Mouse (Mus musculus): Measurements from ENCODE around the gene Plekhh1. TPM values are rescaled to one million over a fixed set of nuclear protein-coding genes. Genes with fewer than 3 reads are reported as not detected.

The Plekhh1 gene
- total RNA-seq, 1 experiment = 11.2 TPM

DNA sequence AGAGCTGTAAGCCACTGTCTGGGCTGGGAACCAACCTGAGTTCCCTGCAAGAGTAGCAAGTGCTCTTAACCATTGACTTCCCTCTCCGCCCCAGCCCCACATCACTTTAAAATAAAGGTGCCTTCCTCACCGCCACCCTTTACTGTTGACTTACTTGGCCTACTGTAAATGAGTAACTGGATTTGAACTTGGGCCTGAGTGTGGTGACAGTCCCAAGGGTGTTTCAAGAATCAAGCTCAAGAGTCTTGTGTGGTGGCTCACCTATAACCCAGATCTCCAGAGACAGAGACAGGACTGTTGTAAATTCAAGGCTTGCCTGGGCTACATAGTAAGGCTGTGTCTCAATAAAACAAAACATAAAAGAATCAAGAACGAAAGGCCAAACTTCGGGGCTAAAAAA lies 90.0 kb downstream of the Plekhh1 start:
- Histone ChIP-seq H3K9ac (ENCODE audit: insufficient read depth, low read depth, low read length, poor library complexity, severe bottlenecking) (no peak overlapping the region), H3K4me3 (ENCODE audit: insufficient read depth in 1 of 2, low read depth in 1 of 2, low read length in 2 of 2, poor library complexity in 1 of 2, severe bottlenecking in 1 of 2) (no peak overlapping the region), H3K27ac (ENCODE audit: insufficient read depth, low read depth, low read length, poor library complexity, severe bottlenecking) (no peak overlapping the region), H3K4me1 (ENCODE audit: control insufficient read depth in 2 of 2, insufficient read depth in 2 of 2, low read length in 2 of 2, poor library complexity in 1 of 2) (no peaks in the 10 kb centered on the region), H3K9me3 (ENCODE audit: control insufficient read depth, insufficient read depth, low read depth, low read length) (peaks cover 8% of the 10 kb centered on the region), H3K36me3 (ENCODE audit: control insufficient read depth, insufficient read depth, low read length, poor library complexity, severe bottlenecking) (no peaks in the 10 kb centered on the region)
- DNase-seq (ENCODE audit: low read depth, low spot score) = no peak
- TF ChIP-seq HCFC1 (IDR thresholded peaks at IDR 0.05; ENCODE audit: borderline replicate concordance, insufficient read depth, low read length) (no peak), CHD2 (IDR thresholded peaks at IDR 0.05; ENCODE audit: low read depth, low read length) (no peak), ZNF384 (IDR thresholded peaks at IDR 0.05; ENCODE audit: low read depth, low read length) (no peak), ZC3H11A (IDR thresholded peaks at IDR 0.05; ENCODE audit: borderline replicate concordance, low read depth, low read length) (no peak), MAFK (IDR thresholded peaks at IDR 0.05; ENCODE audit: insufficient read depth, low read depth, low read length) (no peak)
- in situ Hi-C loops (cut with MboI; ENCODE audit: low sequenced_read_pairs in 2 of 2, unreplicated experiment in 2 of 2) = loop anchor here in 1 of 2 experiments (25.0 kb wide), 1 partner anchor 1082 kb away; no protein-coding TSS in a partner anchor

DNA sequence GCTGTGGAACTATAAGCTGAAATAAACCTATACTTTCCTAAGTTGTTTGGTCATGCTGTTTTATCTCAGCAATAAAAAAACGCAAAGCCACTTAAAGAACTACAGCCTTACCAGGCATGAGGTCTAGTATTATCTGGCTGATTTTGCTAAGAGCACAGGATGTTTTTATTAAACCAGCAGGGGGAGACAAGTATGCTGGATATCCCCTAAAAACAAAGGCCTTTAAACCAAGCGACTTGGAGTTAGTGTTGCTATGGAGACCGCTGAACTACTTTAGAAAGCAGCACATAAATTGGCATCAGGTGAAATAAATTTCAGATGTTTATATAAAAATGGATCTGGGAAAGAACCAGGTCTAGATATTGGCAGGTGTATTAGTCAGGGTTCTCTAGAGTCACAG lies 93.9 kb downstream of the Plekhh1 start:
- in situ Hi-C loops (cut with MboI; ENCODE audit: low sequenced_read_pairs in 2 of 2, unreplicated experiment in 2 of 2) = loop anchor here in 1 of 2 experiments (25.0 kb wide), 1 partner anchor 1086 kb away; no protein-coding TSS in a partner anchor
- no peak for DNase-seq (ENCODE audit: low read depth, low spot score)
- Histone ChIP-seq H3K4me3 (ENCODE audit: insufficient read depth in 1 of 2, low read depth in 1 of 2, low read length in 2 of 2, poor library complexity in 1 of 2, severe bottlenecking in 1 of 2) (no peak overlapping the region), H3K9me3 (ENCODE audit: control insufficient read depth, insufficient read depth, low read depth, low read length) (no peaks in the 10 kb centered on the region), H3K4me1 (ENCODE audit: control insufficient read depth in 2 of 2, insufficient read depth in 2 of 2, low read length in 2 of 2, poor library complexity in 1 of 2) (no peaks in the 10 kb centered on the region), H3K9ac (ENCODE audit: insufficient read depth, low read depth, low read length, poor library complexity, severe bottlenecking) (no peak overlapping the region), H3K27ac (ENCODE audit: insufficient read depth, low read depth, low read length, poor library complexity, severe bottlenecking) (no peak overlapping the region), H3K36me3 (ENCODE audit: control insufficient read depth, insufficient read depth, low read length, poor library complexity, severe bottlenecking) (no peaks in the 10 kb centered on the region)
- no peak for TF ChIP-seq ZC3H11A (IDR thresholded peaks at IDR 0.05; ENCODE audit: borderline replicate concordance, low read depth, low read length)
- no peak for TF ChIP-seq MAFK (IDR thresholded peaks at IDR 0.05; ENCODE audit: insufficient read depth, low read depth, low read length)
- no peak for TF ChIP-seq HCFC1 (IDR thresholded peaks at IDR 0.05; ENCODE audit: borderline replicate concordance, insufficient read depth, low read length)
- no peak for TF ChIP-seq ZNF384 (IDR thresholded peaks at IDR 0.05; ENCODE audit: low read depth, low read length)
- no peak for TF ChIP-seq CHD2 (IDR thresholded peaks at IDR 0.05; ENCODE audit: low read depth, low read length)

- H3K9me3 ChIP-seq (ENCODE audit: control insufficient read depth, insufficient read depth, low read depth, low read length) = no peaks in the 10 kb centered on the region
- no peak for TF ChIP-seq ZC3H11A (IDR thresholded peaks at IDR 0.05; ENCODE audit: borderline replicate concordance, low read depth, low read length)
- TF ChIP-seq ZNF384 (IDR thresholded peaks at IDR 0.05; ENCODE audit: low read depth, low read length) = no peak
- no peak for TF ChIP-seq HCFC1 (IDR thresholded peaks at IDR 0.05; ENCODE audit: borderline replicate concordance, insufficient read depth, low read length)
- TF ChIP-seq CHD2 (IDR thresholded peaks at IDR 0.05; ENCODE audit: low read depth, low read length) = no peak
- TF ChIP-seq MAFK (IDR thresholded peaks at IDR 0.05; ENCODE audit: insufficient read depth, low read depth, low read length) = no peak
- DNase-seq (ENCODE audit: low read depth, low spot score) = peak; percentile 77
- in situ Hi-C loops (cut with MboI; ENCODE audit: low sequenced_read_pairs in 2 of 2, unreplicated experiment in 2 of 2) = no loop called here
- no peak within 1 kb of the TSS for H3K27ac ChIP-seq (ENCODE audit: insufficient read depth, low read depth, low read length, poor library complexity, severe bottlenecking)
- H3K36me3 ChIP-seq (ENCODE audit: control insufficient read depth, insufficient read depth, low read length, poor library complexity, severe bottlenecking) = no peaks in the 10 kb centered on the region
- H3K4me1 ChIP-seq (ENCODE audit: control insufficient read depth in 2 of 2, insufficient read depth in 2 of 2, low read length in 2 of 2, poor library complexity in 1 of 2) = no peaks in the 10 kb centered on the region
- peak within 1 kb of the TSS; percentile 67 to 78 for H3K4me3 ChIP-seq (ENCODE audit: insufficient read depth in 1 of 2, low read depth in 1 of 2, low read length in 2 of 2, poor library complexity in 1 of 2, severe bottlenecking in 1 of 2)
- H3K9ac ChIP-seq (ENCODE audit: insufficient read depth, low read depth, low read length, poor library complexity, severe bottlenecking) = peak within 1 kb of the TSS; percentile 25; the same call in 1 of the 2 replicates
These were observed 101.6 kb downstream of the Plekhh1 start, which contains the start of gene Arg2 for GRCm38 (mm10) chr12:79130299-79131177. Gene Arg2, plus strand, starts transcription at chr12:79130777.

Other genes with a start within 250 kb of the Plekhh1 start
- gene Atp6v1d, start 167.5 kb upstream of the Plekhh1 start, total RNA-seq (2012; rRNA removed) = 34.8 and 44.6 TPM in 2 replicates
- gene Eif2s1, start 167.3 kb upstream of the Plekhh1 start, total RNA-seq (2012; rRNA removed) = 113 and 184 TPM in 2 replicates
- gene Plek2, start 122.2 kb upstream of the Plekhh1 start, total RNA-seq (2012; rRNA removed) = 0.98 and 1.1 TPM in 2 replicates
- gene Tmem229b, start 21.5 kb upstream of the Plekhh1 start, total RNA-seq (2012; rRNA removed) = 6.1 TPM in 2 replicates
- 14.8 and 17.0 TPM in 2 replicates for gene Pigh, start 60.5 kb downstream of the Plekhh1 start, total RNA-seq (2012; rRNA removed)
- 4.0 and 5.3 TPM in 2 replicates for gene Arg2, start 101.6 kb downstream of the Plekhh1 start, total RNA-seq (2012; rRNA removed)
- 40.9 and 65.5 TPM in 2 replicates for gene Vti1b, start 143.5 kb downstream of the Plekhh1 start, total RNA-seq (2012; rRNA removed)
- gene Rdh11, start 163.1 kb downstream of the Plekhh1 start, total RNA-seq (2012; rRNA removed) = 33.5 and 75.6 TPM in 2 replicates
- gene Rdh12, start 179.8 kb downstream of the Plekhh1 start, total RNA-seq (2012; rRNA removed) = 1.2 and 1.4 TPM in 2 replicates